Mouse (Mus musculus) ZHBTc4 (cell line): ENCODE measurements around the gene Gna11.

ENCODE experiments used
- DNase-seq: peaks from one replicate; pipeline ENCODE4 v3.0.0-alpha.2; 2011; ENCODE audit warnings: low read depth, low spot score

Gene Gna11

GRCm38 (mm10) chr10:81543633-81544032 lies 1.4 kb downstream of the Gna11 start:
- DNase-seq: no peak

DNA sequence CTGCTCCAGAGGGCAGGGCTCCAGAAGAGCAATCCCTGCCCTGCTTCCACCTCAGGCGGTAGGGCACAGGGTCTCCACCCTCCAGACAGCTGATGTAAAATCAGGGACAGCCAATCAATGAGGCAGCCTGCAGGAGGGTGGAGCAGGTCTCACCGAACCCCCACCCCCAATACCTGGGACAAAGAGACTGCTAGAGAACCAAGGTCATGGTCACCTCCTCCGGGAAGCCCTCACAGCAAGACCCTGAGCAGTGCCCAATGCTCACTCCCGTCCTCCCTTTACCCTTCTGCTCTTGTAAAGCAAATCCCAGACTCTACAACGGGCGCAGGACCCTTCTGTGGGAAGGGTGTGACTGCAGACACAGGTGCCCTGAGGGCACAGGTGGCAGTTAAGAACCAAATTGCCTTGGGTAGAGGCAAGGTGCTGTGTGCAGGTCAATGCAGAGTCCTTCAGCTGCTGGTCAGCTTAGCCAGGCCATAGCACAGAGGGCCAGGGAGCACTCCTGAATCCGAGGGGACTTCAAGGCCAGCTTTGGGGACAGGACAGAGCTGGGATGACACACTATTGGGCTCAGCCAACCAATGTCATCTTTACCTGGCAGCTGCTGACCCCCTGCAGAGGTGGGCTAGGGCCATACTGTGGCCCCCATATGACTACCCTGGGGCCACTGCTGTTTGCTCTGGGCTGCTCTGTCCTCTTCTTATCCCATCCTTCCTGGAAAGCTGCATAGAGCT lies 2.1 kb downstream of the Gna11 start:
- DNase-seq: no peak

GRCm38 (mm10) chr10:81541803-81542202 lies 3.2 kb downstream of the Gna11 start:
- no peak for DNase-seq

DNA sequence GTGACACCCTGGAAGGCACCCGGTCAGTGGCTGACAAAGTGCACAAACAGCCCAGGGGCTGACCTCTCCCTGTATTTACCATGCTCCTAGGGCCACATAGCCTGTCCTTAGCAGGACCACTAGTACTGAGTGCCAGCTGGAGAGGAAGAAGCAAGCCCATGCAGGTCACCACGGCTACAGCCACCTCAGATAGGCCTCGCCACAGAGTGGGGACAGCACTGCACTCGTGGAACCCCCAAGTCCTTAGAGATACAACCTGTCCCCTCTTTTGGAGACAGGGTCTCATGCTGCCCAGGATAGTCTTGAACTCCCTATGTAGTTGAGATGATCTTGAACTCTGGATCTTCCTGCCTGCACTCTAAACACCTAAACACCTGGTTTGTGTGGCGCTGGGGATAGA lies 3.6 kb downstream of the Gna11 start:
- no peak for DNase-seq

- no peak for DNase-seq
Measured at GRCm38 (mm10) chr10:81538321-81539048, 6.5 kb downstream of the Gna11 start.

GRCm38 (mm10) chr10:81537429-81537828 lies 7.6 kb downstream of the Gna11 start:
- no peak for DNase-seq

- DNase-seq: peak; percentile 59
Measured at GRCm38 (mm10) chr10:81536734-81537133, 8.3 kb downstream of the Gna11 start.

DNA sequence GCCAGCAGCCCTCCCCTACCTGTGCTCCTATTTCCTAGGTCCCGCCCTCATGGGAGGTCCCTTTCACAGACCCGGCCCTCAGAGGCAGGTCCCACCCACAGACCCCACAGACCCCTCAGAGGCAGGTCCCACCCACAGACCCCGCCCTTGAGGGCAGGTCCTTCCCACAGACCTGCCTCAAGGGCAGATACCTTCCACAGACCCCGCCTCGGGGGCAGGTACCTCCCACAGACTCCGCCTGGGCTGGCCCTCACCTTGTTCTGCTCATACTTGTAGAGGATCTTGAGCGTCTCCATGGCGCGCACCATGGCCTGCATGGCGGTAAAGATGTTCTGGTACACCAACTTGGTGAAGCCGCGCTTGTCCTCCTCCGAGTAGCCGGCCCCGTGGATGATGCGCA lies 10.2 kb downstream of the Gna11 start:
- DNase-seq: peak; percentile 89

DNA sequence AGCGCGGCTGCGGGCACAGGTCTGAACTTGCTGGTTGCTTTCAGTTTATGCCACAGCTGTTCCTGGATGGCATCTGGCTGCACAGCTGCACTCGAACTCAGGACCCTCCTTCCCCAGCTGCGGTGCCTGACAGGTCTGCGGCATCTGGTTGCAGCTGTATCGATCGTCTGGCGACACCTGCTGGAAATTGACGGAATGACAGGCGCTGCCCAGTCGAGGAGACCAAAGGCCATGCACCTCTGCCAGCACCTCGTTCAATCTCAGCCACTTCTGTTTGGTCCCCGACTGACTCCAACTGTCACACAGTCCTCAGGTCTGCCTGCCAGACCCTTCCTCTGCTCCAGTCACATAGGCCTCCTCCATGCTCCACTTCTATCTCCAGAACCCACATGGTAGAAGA lies 18.2 kb downstream of the Gna11 start:
- peak; percentile 82 for DNase-seq

GRCm38 (mm10) chr10:81525017-81525694 lies 19.8 kb downstream of the Gna11 start:
- peak; percentile 54 for DNase-seq

- no peak for DNase-seq
Measured at GRCm38 (mm10) chr10:81524051-81524605, 20.9 kb downstream of the Gna11 start, which contains the start of gene Gna15. Gene Gna15, minus strand, starts transcription at chr10:81524225.

DNA sequence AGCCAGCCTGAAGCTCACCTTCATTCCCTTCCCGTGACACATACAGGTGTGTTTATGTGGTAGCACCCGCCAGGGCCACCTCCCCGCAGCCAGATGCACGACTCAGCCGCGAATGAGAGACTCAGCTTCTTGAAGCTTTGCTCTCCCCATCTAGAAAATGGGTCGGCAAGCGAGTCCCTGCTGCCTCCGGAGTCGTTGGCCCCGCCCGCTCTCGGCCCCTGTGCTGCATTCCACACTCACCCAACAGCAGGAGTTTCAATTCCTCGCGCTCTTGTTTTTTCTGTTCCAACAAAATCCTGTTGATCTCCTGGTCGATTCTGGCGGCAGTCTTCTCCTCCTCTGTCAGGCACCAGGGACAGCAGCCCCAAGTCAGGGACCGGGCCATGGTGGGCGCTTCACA lies 21.4 kb downstream of the Gna11 start:
- DNase-seq: peak; percentile 67

GRCm38 (mm10) chr10:81523142-81523541 lies 21.8 kb downstream of the Gna11 start:
- no peak for DNase-seq

DNA sequence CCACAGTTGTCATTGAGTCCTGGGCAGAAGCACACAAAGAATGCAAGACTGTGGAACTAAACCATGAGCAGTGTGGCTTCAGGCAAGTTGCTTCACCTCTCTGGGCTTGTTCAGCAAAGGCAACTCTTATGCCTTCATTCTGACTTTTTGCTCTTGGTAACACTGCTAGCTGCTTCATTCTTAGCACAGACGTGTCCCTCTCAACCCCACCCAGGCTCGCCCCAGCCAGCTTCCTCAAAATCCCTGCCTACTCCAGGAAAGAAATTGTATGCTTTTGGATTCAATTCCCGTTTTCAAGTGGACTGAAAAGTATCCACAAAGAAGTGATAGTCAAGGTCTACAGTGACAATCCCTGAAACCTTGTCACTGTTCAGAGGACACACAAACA lies 25.0 kb downstream of the Gna11 start:
- DNase-seq: no peak

- no peak for DNase-seq
Measured at GRCm38 (mm10) chr10:81519227-81519977, 25.6 kb downstream of the Gna11 start.

GRCm38 (mm10) chr10:81518546-81518945 lies 26.4 kb downstream of the Gna11 start:
- peak; percentile 80 for DNase-seq

DNA sequence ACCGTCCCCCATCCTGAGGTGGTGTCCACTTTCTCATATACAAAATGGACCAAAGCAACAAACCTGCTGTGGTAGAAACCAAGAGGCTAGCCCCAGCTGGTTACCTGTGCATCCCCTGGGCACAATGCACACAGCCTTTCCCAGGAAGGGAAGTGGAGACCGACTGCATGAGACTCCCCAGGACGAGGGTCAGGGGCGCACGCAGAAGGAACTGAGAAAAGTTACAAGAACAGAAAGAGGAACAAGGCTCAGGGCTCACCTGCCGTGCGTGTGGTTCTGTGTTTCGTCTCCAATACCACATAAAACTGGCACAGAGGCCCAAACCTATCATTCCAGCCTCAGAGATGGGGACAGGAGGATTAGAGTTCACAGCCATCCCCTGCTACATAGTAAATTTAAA lies 27.8 kb downstream of the Gna11 start:
- no peak for DNase-seq

GRCm38 (mm10) chr10:81513798-81514197 lies 31.2 kb downstream of the Gna11 start:
- peak; percentile 45 for DNase-seq

DNA sequence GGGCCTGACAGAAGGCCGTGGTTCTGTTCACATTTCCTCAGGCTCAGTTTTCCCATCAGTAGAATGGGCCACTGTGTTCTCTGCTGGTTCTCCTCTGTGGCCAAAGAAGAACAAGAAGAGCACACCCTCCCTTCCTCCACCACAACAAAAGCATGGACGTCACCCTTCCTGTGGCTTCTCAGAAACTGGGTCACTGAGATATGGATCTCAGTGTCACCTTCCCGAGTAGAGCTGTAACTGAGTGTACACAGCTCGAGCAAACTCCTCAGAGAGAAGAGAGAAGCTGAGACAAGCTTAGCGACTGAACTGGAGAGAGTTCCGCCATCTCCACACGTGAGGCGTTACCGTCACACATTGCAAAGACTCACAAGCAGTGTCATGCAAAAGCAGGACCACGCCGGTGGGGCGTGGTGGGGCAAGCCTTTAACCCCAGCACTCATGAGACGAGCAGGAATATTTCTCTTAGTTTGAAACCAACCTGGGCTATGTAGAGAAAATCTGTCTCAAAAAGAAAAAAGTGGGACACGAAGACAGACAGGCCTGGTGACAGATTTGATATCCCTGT lies 34.7 kb downstream of the Gna11 start:
- DNase-seq: peak; percentile 79

- peak; percentile 87 for DNase-seq
Measured at GRCm38 (mm10) chr10:81507691-81508489, 37.1 kb downstream of the Gna11 start.
